In the genomic region with DNA sequence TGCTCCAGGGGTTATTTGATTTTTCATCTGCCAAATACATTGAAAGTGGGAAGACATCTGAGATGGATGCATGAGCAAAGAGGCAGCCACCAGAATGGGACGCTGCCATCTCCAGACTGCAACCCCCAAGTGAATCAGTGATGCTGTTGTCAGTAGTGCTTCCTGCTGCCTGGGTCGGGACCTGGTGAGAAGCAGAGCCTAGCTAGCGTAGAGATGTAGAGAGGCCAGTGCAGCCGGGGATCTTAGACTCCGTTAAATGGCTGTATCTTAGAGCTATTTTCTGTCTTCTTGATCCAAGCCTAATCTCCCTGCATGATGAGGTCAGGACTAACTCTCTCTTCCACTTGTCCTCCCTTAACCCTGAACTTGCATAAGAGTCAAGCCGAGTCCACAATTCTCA, we compare ENCODE assay signal across 21 mouse cellular contexts. TPM values are rescaled to one million over a fixed set of nuclear protein-coding genes. Genes with fewer than 3 reads are reported as not detected.
DNase-seq lines count a peak whose midpoint lies in the region; TF ChIP-seq lines count a peak whose summit lies in the region.
"Had no signal": no experiment of that assay in that cellular context is flagged by ENCODE, and none has a peak within 500 bp of the region (broad histone marks: within the 10 kb centered on the region; RNA-seq: fewer than 3 reads in every experiment).

No protein-coding gene starts in this region.

- 0 out of 2 replicates have a peak, but pooled peaks cover 2% of the 10 kb centered on the region for H3K4me1 ChIP-seq in kidney, adult 2 months (ENCODE audit: control insufficient read depth, insufficient read depth, low read length)

- no peaks in the 10 kb centered on the region for H3K36me3 ChIP-seq in kidney, adult 2 months (ENCODE audit: control insufficient read depth, insufficient read depth, low read length)
- H3K36me3 ChIP-seq: G1E had no signal

- intact Hi-C loops in gastrocnemius, adult 2 months (cut with DNase I): no loop called here
- intact Hi-C loops in heart, postnatal 14 days (cut with DNase I): no loop called here

- TF ChIP-seq POLR2A in kidney, adult 2 months (IDR thresholded peaks at IDR 0.05; ENCODE audit: low read depth, low read length): no peak

- peak; percentile 30 for DNase-seq in gastrocnemius, adult 2 months
- no peak for DNase-seq in gastrocnemius, adult 18-20 months (ENCODE audit: low spot score)
- DNase-seq in heart, adult 11 months: peak; percentile 92
- no peak for DNase-seq in heart, postnatal 14 days
- peak; percentile 14 for DNase-seq in kidney, adult 2 months
- no peak for DNase-seq in kidney, postnatal 10 days
- peak; percentile 11 for DNase-seq in kidney, adult 9 months
- DNase-seq in kidney, postnatal 14 days: no peak
- DNase-seq: adrenal gland, adult 2 months; adrenal gland, adult 8-10 months; adrenal gland, postnatal 10 days; adrenal gland, postnatal 14 days; adrenal gland, postnatal 25 days; adrenal gland, postnatal 36 days; B cell, adult 2 months; cerebellum, adult 11 months; cerebellum, adult 11-12 months had no signal

- H3K27me3 ChIP-seq in kidney, adult 2 months (replicated peaks; ENCODE audit: control insufficient read depth, insufficient read depth, low read length): no peaks in the 10 kb centered on the region
- H3K27me3 ChIP-seq: CH12.LX, Patski had no signal

- H3K4me3 ChIP-seq in gastrocnemius, adult 2 months: peak overlapping the region; percentile 64
- no peak overlapping the region for H3K4me3 ChIP-seq in kidney, adult 2 months (ENCODE audit: insufficient read depth, low read depth, low read length)

- WGBS in kidney, adult 2 months: 84% methylated on average over 6 of the region's 6 CpGs

- peak overlapping the region; percentile 85 for H3K27ac ChIP-seq in gastrocnemius, adult 2 months
- H3K27ac ChIP-seq in kidney, adult 2 months (ENCODE audit: insufficient read depth, low read depth, low read length): no peak overlapping the region

- no peak for TF ChIP-seq CTCF in gastrocnemius, adult 2 months (IDR thresholded peaks at IDR 0.05)
- no peak for TF ChIP-seq CTCF in kidney, adult 2 months (conservative IDR thresholded peaks at IDR 0.05; ENCODE audit: insufficient read depth, insufficient read length, low read depth, low read length)

RNA-seq across cellular contexts. Expression of a gene that starts 11.2 kb away (rescaled TPM):
- total RNA-seq in gastrocnemius, adult 2 months (2021): 10 to 100 TPM; 10.7 to 12.8 TPM
- 10 to 100 TPM in 1 of 2 experiments, 1 to 10 TPM in 1; 9.9 to 10.9 TPM for total RNA-seq in gastrocnemius, adult 18-20 months (2021)
- 10 to 100 TPM; 47.8 to 53.6 TPM for total RNA-seq in heart, postnatal 14 days (2021)
- polyA plus RNA-seq in kidney, adult 2 months (2012; rRNA removed): 0.53 and 0.55 TPM in 2 replicates
- total RNA-seq: MEL had no signal
- polyA plus RNA-seq: G1E had no signal

Comparison
In these comparisons a context has a peak if more than half of its experiments do, and no peak if none do; other contexts are left out.
1. DNase-seq: peak in gastrocnemius, adult 2 months (single experiment), heart, adult 11 months (single experiment), kidney, adult 2 months (single experiment) and kidney, adult 9 months (single experiment); none in gastrocnemius, adult 18-20 months (single experiment), heart, postnatal 14 days (0 of 2), kidney, postnatal 10 days (single experiment) and kidney, postnatal 14 days (single experiment).